Mouse (Mus musculus) stomach, embryonic 16.5 days (tissue): Measurements from ENCODE around the gene Ifnar2. TPM values are rescaled to one million over a fixed set of nuclear protein-coding genes. Genes with fewer than 3 reads are reported as not detected.
A peak's percentile ranks its signal among the peaks of the same experiment; 100 is the strongest.

Experiments used
- ATAC-seq: fragments of 200-750 bp; cut with Nextera tagmentation; 2 replicates; pipeline ENCODE4 v1.8.0; 2017; ENCODE audit warnings: moderate number of reproducible peaks, moderate TSS enrichment; ENCODE audit not compliant: insufficient read depth, low FRiP score
- H3K27ac ChIP-seq: fragments of 300-500 bp; sonication (generic); 2 replicates; pipeline ENCODE4 v1.5.1; 2014; ENCODE audit warnings: low read length
- H3K27me3 ChIP-seq: fragments of 300-500 bp; sonication (generic); 2 replicates; pipeline ENCODE4 v1.6.1; 2014; ENCODE audit warnings: low read length, control low read depth, mixed read lengths; ENCODE audit not compliant: control insufficient read depth, insufficient read depth
- H3K36me3 ChIP-seq: fragments of 300-500 bp; sonication (generic); 2 replicates; pipeline ENCODE4 v1.6.1; 2014; ENCODE audit warnings: low read length; ENCODE audit not compliant: control insufficient read depth, insufficient read depth
- H3K4me1 ChIP-seq: fragments of 300-500 bp; sonication (generic); 2 replicates; pipeline ENCODE4 v1.6.1; 2014; ENCODE audit warnings: low read length, control low read depth, mixed read lengths; ENCODE audit not compliant: control insufficient read depth, insufficient read depth
- H3K4me2 ChIP-seq: fragments of 300-500 bp; sonication (generic); 2 replicates; pipeline ENCODE4 v1.6.1; 2014; ENCODE audit warnings: low read depth, low read length, mixed read lengths
- H3K4me3 ChIP-seq: fragments of 300-500 bp; sonication (generic); replicated peaks from 2 replicates; pipeline ENCODE4 v1.5.1; 2014; ENCODE audit warnings: mild to moderate bottlenecking, low read length
- H3K9ac ChIP-seq: fragments of 300-500 bp; sonication (generic); 2 replicates; pipeline ENCODE4 v1.6.1; 2014; ENCODE audit warnings: low read length
- H3K9me3 ChIP-seq: fragments of 300-500 bp; sonication (generic); replicated peaks from 2 replicates; pipeline ENCODE4 v1.6.1; 2016; ENCODE audit warnings: low read length, control low read depth; ENCODE audit not compliant: control insufficient read depth
- WGBS: fragments of 180-500 bp; shearing (Covaris S2); extraction: QIAGEN DNeasy Blood & Tissue Kit; methylation state at CpG from one replicate; pipeline ENCODE4 v1.1.7; 2014; 5-methylcytosine and 5-hydroxymethylcytosine counted together
- polyA plus RNA-seq: library from polyadenylated mRNA; unstranded; fragments of >200 nt; fragmentation: Nextera tagmentation; extraction: Ambion mirVana; gene quantifications from 2 replicates; pipeline ENCODE4 v1.2.1, GENCODE M21; 2015

The Ifnar2 gene
- polyA plus RNA-seq, 1 experiment from 2014 or later: 51.3 TPM

- Histone ChIP-seq H3K4me1 (peaks cover 13% of the 10 kb centered on the region), H3K9ac (no peak overlapping the region), H3K27ac (no peak overlapping the region), H3K27me3 (no peaks in the 10 kb centered on the region), H3K4me2 (no peak overlapping the region), H3K36me3 (peaks cover 7% of the 10 kb centered on the region; the same call in 1 of the 2 replicates), H3K4me3 (no peak overlapping the region), H3K9me3 (no peaks in the 10 kb centered on the region)
- 77% methylated on average over 4 of the region's 4 CpGs for WGBS
- no peak for ATAC-seq
Measured at GRCm38 (mm10) chr16:91381606-91382005, 9.0 kb downstream of the Ifnar2 start.

DNA sequence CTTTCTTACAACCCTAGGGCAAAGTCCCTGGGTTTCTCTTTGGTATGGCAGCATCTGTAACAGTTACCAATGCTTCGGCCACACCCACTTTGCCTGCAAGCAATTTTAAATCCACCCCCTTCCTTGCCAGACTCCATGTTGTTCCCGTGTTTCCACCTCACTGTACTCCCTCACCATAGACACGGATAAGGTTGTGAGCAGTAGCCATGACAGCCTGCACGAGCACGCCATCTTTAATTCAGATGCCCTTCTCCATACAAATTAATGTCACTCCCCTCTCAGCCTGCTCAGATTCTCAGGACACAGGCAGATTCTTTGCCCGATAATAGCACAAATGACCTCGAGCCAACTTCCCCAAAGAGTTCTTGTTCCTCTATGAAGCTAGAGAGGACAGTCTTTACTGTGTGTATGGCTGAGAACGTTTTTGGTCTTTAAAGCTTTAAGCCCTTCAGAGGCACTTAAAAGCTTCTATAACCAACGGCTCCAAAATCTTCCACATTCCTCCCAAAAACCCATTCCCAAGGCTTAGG is 9.7 kb downstream of the Ifnar2 start:
- no peak overlapping the region for H3K4me3 ChIP-seq
- H3K9me3 ChIP-seq: no peaks in the 10 kb centered on the region
- no peaks in the 10 kb centered on the region for H3K27me3 ChIP-seq
- ATAC-seq: no peak
- no peak overlapping the region for H3K4me2 ChIP-seq
- H3K9ac ChIP-seq: no peak overlapping the region
- H3K4me1 ChIP-seq: peaks cover 13% of the 10 kb centered on the region
- H3K27ac ChIP-seq: no peak overlapping the region
- peaks cover 7% of the 10 kb centered on the region; the same call in 1 of the 2 replicates for H3K36me3 ChIP-seq
- 85% methylated on average over 9 of the region's 9 CpGs for WGBS

DNA sequence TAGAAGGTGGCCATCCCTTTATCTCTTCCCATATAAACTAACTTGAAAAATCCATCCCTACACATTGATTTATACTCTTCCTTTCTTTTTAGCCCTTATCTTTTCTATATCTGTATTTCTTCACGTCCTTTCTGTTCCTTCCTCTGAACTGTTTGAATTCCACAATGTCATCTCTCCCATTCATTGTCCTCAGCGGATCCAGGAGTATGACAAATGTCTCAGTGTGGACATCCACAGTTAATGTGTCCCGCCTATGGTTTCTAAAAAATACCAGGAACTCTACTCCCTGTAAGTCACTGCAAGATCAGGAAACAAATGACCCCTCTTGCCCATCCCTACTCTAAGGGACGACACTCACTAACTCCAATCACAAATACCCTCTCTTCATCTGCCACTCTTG is 11.6 kb downstream of the Ifnar2 start:
- no peaks in the 10 kb centered on the region for H3K9me3 ChIP-seq
- H3K27me3 ChIP-seq: no peaks in the 10 kb centered on the region
- no peak overlapping the region for H3K4me3 ChIP-seq
- peaks cover 11% of the 10 kb centered on the region for H3K36me3 ChIP-seq
- H3K9ac ChIP-seq: no peak overlapping the region
- no peak overlapping the region for H3K27ac ChIP-seq
- 73% methylated on average over 4 of the region's 4 CpGs for WGBS
- peaks cover under 1% of the 10 kb centered on the region; the same call in 1 of the 2 replicates for H3K4me1 ChIP-seq
- ATAC-seq: no peak
- no peak overlapping the region for H3K4me2 ChIP-seq

DNA sequence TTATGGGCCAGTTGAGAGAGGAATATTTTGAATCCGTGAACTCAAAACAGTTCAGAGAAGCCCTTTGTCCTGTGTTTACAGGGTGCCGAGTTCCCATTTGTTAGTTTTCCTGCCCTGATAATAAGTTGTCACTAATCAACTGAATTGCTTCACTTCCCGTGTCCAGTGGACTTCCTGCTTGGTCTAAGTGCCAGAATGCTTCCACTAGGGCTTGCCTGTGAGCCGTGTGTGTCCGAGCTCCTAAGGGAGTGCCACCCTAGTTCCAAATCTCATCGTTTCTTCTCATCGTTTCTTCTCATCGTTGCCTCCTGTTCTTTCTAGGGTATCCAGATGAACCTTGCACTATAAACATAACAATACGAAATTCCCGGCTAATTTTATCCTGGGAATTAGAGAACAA is 13.0 kb downstream of the Ifnar2 start:
- ATAC-seq: no peak
- no peak overlapping the region for H3K4me3 ChIP-seq
- WGBS: 58% methylated on average over 10 of the region's 10 CpGs
- no peak overlapping the region for H3K9ac ChIP-seq
- H3K27ac ChIP-seq: no peak overlapping the region; the same call in 1 of the 2 replicates
- H3K36me3 ChIP-seq: peaks cover 12% of the 10 kb centered on the region
- no peaks in the 10 kb centered on the region for H3K9me3 ChIP-seq
- H3K27me3 ChIP-seq: no peaks in the 10 kb centered on the region
- H3K4me1 ChIP-seq: no peaks in the 10 kb centered on the region
- no peak overlapping the region for H3K4me2 ChIP-seq

DNA sequence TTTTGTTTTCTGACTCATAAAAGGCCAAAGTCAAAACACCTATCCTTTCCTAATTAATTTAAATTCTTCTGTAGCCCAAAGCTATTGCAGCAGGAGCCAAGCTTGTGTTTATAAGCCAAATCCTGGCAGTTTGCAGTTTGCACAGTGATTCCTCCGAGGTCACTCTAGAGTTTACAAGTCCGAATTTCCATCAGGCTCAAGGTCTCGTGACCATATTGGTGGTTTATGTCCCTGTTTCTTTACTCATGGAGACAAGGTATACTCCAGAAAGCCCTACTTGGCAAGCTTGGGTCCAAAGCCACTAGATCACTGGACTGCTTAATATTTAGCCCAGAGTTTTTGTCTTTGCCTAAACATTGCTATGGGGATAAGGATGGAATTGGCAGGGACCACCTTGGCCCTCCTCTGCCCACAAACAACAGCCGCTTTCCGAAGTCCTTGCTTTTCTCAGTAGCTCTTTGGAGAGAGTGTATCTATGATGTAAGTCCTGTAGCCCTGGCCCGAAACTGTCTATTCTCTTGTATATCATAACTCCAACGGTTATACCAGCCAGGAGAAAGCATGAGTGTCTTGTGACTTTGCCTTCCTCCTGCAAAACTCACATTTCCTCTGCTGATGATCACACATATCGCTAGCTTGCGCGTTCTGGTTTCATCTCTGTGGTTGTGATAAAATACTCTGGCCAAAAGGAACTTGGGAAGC is 14.0 kb downstream of the Ifnar2 start:
- Histone ChIP-seq H3K4me3 (no peak overlapping the region), H3K27ac (no peak overlapping the region), H3K27me3 (no peaks in the 10 kb centered on the region), H3K9me3 (no peaks in the 10 kb centered on the region), H3K4me2 (no peak overlapping the region), H3K9ac (no peak overlapping the region), H3K36me3 (peaks cover 12% of the 10 kb centered on the region), H3K4me1 (no peaks in the 10 kb centered on the region)
- WGBS: 88% methylated on average over 10 of the region's 10 CpGs
- ATAC-seq: no peak

DNA sequence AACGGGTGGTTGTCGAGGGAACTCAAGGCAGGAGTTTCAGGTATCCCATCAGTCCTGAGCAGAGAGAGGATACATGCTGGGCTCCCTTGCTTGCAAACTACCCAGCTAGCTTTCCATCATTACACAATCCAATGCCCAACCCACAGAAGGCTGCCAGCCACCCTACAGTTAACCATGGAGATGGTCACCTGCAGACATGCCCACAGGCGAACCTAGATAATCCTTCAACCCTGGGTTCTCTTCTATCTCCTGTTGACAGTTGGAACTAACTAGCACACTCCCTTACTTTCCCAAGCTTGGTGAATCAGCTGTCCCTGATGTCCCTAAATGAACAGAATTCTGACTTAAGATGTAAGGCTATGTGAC is 14.5 kb downstream of the Ifnar2 start:
- Histone ChIP-seq H3K4me3 (no peak overlapping the region), H3K36me3 (peaks cover 12% of the 10 kb centered on the region), H3K27me3 (no peaks in the 10 kb centered on the region), H3K27ac (no peak overlapping the region), H3K4me2 (no peak overlapping the region), H3K9me3 (no peaks in the 10 kb centered on the region), H3K4me1 (no peaks in the 10 kb centered on the region), H3K9ac (no peak overlapping the region)
- ATAC-seq: no peak
- 77% methylated on average over 3 of the region's 3 CpGs for WGBS

- Histone ChIP-seq H3K27me3 (no peaks in the 10 kb centered on the region), H3K4me2 (no peak overlapping the region), H3K4me1 (peaks cover 4% of the 10 kb centered on the region; the same call in 1 of the 2 replicates), H3K27ac (no peak overlapping the region), H3K9ac (no peak overlapping the region), H3K9me3 (no peaks in the 10 kb centered on the region), H3K4me3 (no peak overlapping the region), H3K36me3 (peaks cover 16% of the 10 kb centered on the region)
- no peak for ATAC-seq
- WGBS: 87% methylated on average over 4 of the region's 4 CpGs
Measured at GRCm38 (mm10) chr16:91390100-91390499, 17.5 kb downstream of the Ifnar2 start.

GRCm38 (mm10) chr16:91391421-91391820 is 18.8 kb downstream of the Ifnar2 start, which contains the start of gene Gm21970:
TSS of gene Gm21970 (plus strand) at chr16:91391721.
- 79% methylated on average over 5 of the region's 5 CpGs for WGBS
- H3K36me3 ChIP-seq: peaks cover 16% of the 10 kb centered on the region
- no peak within 1 kb of the TSS for H3K4me2 ChIP-seq
- no peak within 1 kb of the TSS for H3K27ac ChIP-seq
- H3K4me3 ChIP-seq: no peak within 1 kb of the TSS
- H3K9me3 ChIP-seq: no peaks in the 10 kb centered on the region
- ATAC-seq: no peak
- no peak within 1 kb of the TSS for H3K9ac ChIP-seq
- peaks cover 4% of the 10 kb centered on the region; the same call in 1 of the 2 replicates for H3K4me1 ChIP-seq
- no peaks in the 10 kb centered on the region for H3K27me3 ChIP-seq

- Histone ChIP-seq H3K9ac (no peak overlapping the region), H3K9me3 (no peaks in the 10 kb centered on the region), H3K27me3 (no peaks in the 10 kb centered on the region), H3K4me2 (no peak overlapping the region), H3K4me3 (no peak overlapping the region), H3K36me3 (peaks cover 8% of the 10 kb centered on the region; the same call in 1 of the 2 replicates), H3K27ac (0 out of 2 replicates have a peak overlapping the region, but pooled peaks have one; percentile 4), H3K4me1 (peaks cover 4% of the 10 kb centered on the region; the same call in 1 of the 2 replicates)
- 51% methylated on average over 4 of the region's 4 CpGs for WGBS
- ATAC-seq: no peak
Measured at GRCm38 (mm10) chr16:91394826-91395410, 22.3 kb downstream of the Ifnar2 start.
